Mouse (Mus musculus): ENCODE results near the gene Slc16a7. TPM values are rescaled to one million over a fixed set of nuclear protein-coding genes. Genes with fewer than 3 reads are reported as not detected.

Gene Slc16a7
- polyA plus RNA-seq, 1 experiment from 2014 or later: 12.7 TPM

DNA sequence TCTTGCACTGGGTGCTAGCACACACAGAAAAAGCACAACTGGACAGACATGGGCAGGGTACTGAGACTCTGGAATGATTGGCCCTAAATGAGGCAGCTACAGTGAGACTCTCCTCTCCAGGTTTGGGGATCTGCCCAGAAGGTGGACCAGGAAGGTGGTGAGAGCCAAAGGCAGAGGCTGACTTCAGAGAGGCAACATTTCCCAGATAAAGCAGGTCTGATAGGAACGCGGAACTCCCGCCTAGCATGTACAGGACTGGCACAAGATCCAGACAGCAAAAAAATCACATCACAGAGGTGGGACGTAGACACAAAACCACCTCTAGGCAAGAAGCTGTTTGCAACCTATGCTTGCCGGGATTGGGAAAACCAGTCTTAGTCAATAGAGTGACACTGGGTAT, 55.5 kb downstream of the Slc16a7 start:
- peaks cover 4% of the 10 kb centered on the region; the same call in 1 of the 2 replicates for H3K4me1 ChIP-seq (ENCODE audit: control insufficient read depth, insufficient read depth, low read length)
- no peak overlapping the region for H3K9ac ChIP-seq (replicated peaks; ENCODE audit: low read depth, low read length)
- no peak overlapping the region for H3K4me2 ChIP-seq (replicated peaks; ENCODE audit: low read depth, low read length)
- H3K9me3 ChIP-seq (ENCODE audit: control insufficient read depth, low read depth, low read length): no peaks in the 10 kb centered on the region
- no peaks in the 10 kb centered on the region for H3K36me3 ChIP-seq (ENCODE audit: control insufficient read depth, insufficient read depth, low read length)
- 92% methylated on average over 5 of the region's 5 CpGs for WGBS
- no peaks in the 10 kb centered on the region for H3K27me3 ChIP-seq (ENCODE audit: control insufficient read depth, insufficient read depth, low read length)
- no peak overlapping the region for H3K27ac ChIP-seq (ENCODE audit: low read length)
- H3K4me3 ChIP-seq (ENCODE audit: low read depth, low read length): no peak overlapping the region
- no peak for ATAC-seq (ENCODE audit: insufficient number of reproducible peaks, insufficient read depth, low FRiP score, low read depth)

- no peak for ATAC-seq (ENCODE audit: insufficient number of reproducible peaks, insufficient read depth, low FRiP score, low read depth)
- WGBS: 50% methylated on average over 5 of the region's 5 CpGs
- Histone ChIP-seq H3K4me3 (ENCODE audit: low read depth, low read length) (no peak overlapping the region), H3K27me3 (ENCODE audit: control insufficient read depth, insufficient read depth, low read length) (no peaks in the 10 kb centered on the region), H3K36me3 (ENCODE audit: control insufficient read depth, insufficient read depth, low read length) (no peaks in the 10 kb centered on the region), H3K4me2 (replicated peaks; ENCODE audit: low read depth, low read length) (no peak overlapping the region), H3K27ac (ENCODE audit: low read length) (peak overlapping the region; percentile 76; the same call in 1 of the 2 replicates), H3K9me3 (ENCODE audit: control insufficient read depth, low read depth, low read length) (no peaks in the 10 kb centered on the region), H3K9ac (replicated peaks; ENCODE audit: low read depth, low read length) (no peak overlapping the region), H3K4me1 (ENCODE audit: control insufficient read depth, insufficient read depth, low read length) (peaks cover 13% of the 10 kb centered on the region)
Measured at GRCm38 (mm10) chr10:125331334-125331733, 57.9 kb downstream of the Slc16a7 start.

DNA sequence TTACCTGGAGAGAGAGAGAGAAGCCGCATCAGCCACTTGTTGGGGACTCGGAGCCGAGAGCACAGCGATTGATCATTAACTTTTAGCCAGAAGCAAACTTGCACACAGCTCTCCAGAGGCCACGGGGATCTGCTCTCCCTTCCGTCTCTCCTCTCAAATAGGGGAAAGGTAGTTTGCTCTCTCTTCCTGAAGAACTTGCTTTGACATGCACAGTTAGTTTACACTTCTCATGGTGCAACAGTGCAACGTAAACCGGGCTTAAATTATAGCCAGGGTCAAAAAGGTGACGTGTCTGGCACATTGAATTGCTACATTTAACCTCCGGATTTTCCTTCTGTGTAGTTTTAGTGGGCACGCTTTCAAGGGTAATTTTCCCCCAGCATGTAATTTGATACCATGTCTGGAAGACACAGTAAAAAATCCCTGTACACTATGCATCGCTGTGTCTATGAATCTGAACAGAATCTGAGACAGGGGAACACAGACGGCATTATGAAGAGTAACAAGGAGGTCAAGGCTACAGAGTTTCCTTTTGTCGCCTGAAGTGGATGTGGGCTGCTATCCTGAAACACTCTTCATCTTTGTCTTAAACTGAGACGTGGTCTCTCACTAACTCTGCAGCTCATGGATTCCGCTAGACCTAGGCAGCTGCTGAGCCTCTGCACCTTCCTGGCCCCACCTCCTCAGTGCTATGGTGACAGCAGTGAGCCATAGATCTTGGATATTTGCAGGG, 60.8 kb downstream of the Slc16a7 start:
- Histone ChIP-seq H3K4me3 (ENCODE audit: low read depth, low read length) (peak overlapping the region; percentile 10; the same call in 1 of the 2 replicates), H3K27me3 (ENCODE audit: control insufficient read depth, insufficient read depth, low read length) (no peaks in the 10 kb centered on the region), H3K36me3 (ENCODE audit: control insufficient read depth, insufficient read depth, low read length) (no peaks in the 10 kb centered on the region), H3K9me3 (ENCODE audit: control insufficient read depth, low read depth, low read length) (no peaks in the 10 kb centered on the region), H3K27ac (ENCODE audit: low read length) (peak overlapping the region; percentile 52; the same call in 1 of the 2 replicates), H3K4me1 (ENCODE audit: control insufficient read depth, insufficient read depth, low read length) (peaks cover 13% of the 10 kb centered on the region), H3K4me2 (replicated peaks; ENCODE audit: low read depth, low read length) (peak overlapping the region; percentile 35), H3K9ac (replicated peaks; ENCODE audit: low read depth, low read length) (no peak overlapping the region)
- ATAC-seq (ENCODE audit: insufficient number of reproducible peaks, insufficient read depth, low FRiP score, low read depth): peak; percentile 74; the same call in 1 of the 2 replicates
- WGBS: 11% methylated on average over 16 of the region's 16 CpGs

- H3K4me3 ChIP-seq (ENCODE audit: low read depth, low read length): no peak overlapping the region
- peaks cover 13% of the 10 kb centered on the region for H3K4me1 ChIP-seq (ENCODE audit: control insufficient read depth, insufficient read depth, low read length)
- H3K9ac ChIP-seq (replicated peaks; ENCODE audit: low read depth, low read length): no peak overlapping the region
- H3K27ac ChIP-seq (ENCODE audit: low read length): no peak overlapping the region
- no peaks in the 10 kb centered on the region for H3K27me3 ChIP-seq (ENCODE audit: control insufficient read depth, insufficient read depth, low read length)
- ATAC-seq (ENCODE audit: insufficient number of reproducible peaks, insufficient read depth, low FRiP score, low read depth): no peak
- no peak overlapping the region for H3K4me2 ChIP-seq (replicated peaks; ENCODE audit: low read depth, low read length)
- H3K9me3 ChIP-seq (ENCODE audit: control insufficient read depth, low read depth, low read length): no peaks in the 10 kb centered on the region
- no peaks in the 10 kb centered on the region for H3K36me3 ChIP-seq (ENCODE audit: control insufficient read depth, insufficient read depth, low read length)
- WGBS: 87% methylated on average over 7 of the region's 7 CpGs
Measured at GRCm38 (mm10) chr10:125324871-125325565, 64.2 kb downstream of the Slc16a7 start.

GRCm38 (mm10) chr10:125324149-125324834, 65.0 kb downstream of the Slc16a7 start:
- no peak overlapping the region for H3K9ac ChIP-seq (replicated peaks; ENCODE audit: low read depth, low read length)
- no peaks in the 10 kb centered on the region for H3K27me3 ChIP-seq (ENCODE audit: control insufficient read depth, insufficient read depth, low read length)
- H3K4me1 ChIP-seq (ENCODE audit: control insufficient read depth, insufficient read depth, low read length): peaks cover 13% of the 10 kb centered on the region
- no peak for ATAC-seq (ENCODE audit: insufficient number of reproducible peaks, insufficient read depth, low FRiP score, low read depth)
- no peaks in the 10 kb centered on the region for H3K9me3 ChIP-seq (ENCODE audit: control insufficient read depth, low read depth, low read length)
- no peak overlapping the region for H3K4me3 ChIP-seq (ENCODE audit: low read depth, low read length)
- WGBS: 83% methylated on average over 13 of the region's 13 CpGs
- no peaks in the 10 kb centered on the region for H3K36me3 ChIP-seq (ENCODE audit: control insufficient read depth, insufficient read depth, low read length)
- no peak overlapping the region for H3K27ac ChIP-seq (ENCODE audit: low read length)
- no peak overlapping the region for H3K4me2 ChIP-seq (replicated peaks; ENCODE audit: low read depth, low read length)

DNA sequence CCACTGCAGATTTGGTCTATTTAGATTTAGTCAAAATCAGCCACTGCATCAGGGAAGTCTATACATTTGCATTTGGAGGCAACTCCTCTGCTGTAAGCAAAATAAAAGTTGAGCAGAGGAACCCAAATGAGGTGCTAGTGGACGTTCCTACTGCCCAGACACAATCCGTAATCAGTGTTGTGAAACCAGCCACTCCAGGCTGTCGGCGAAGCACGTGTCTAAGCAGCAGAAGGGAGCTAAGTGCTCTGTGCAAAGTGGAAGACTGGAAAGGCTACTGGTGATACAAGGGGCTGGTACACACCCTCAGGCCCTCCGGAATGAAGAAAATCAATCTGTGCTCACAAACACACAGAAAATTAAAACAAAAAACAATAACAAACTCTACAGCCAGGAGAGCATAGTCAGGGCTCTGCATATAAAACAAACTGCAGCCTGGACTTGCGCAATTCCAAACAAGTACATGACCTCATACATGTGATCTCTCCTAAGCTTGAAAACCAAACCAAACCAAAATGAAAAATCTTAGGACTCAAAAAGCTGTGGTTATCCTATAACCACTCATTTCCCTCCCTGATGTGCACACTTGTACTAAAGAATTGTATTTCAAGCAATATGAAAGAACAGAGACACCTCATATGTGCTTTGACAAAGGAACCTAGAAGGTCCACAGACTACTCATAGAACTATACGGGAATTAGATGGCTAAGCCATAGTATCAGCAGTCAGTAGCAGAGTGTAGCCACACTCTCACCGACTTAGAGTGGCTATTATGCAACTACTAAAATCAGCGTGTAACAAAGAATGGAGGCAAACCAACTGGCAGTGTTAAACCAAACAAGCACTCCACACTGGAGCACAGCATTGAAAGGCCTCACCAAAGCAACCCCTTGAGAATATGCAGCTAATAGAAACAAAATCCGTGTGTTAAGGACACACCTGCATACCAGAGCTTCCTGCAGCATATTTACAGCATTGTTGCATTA, 67.5 kb downstream of the Slc16a7 start:
- H3K9ac ChIP-seq (replicated peaks; ENCODE audit: low read depth, low read length): no peak overlapping the region
- H3K9me3 ChIP-seq (ENCODE audit: control insufficient read depth, low read depth, low read length): no peaks in the 10 kb centered on the region
- H3K4me3 ChIP-seq (ENCODE audit: low read depth, low read length): no peak overlapping the region
- H3K4me1 ChIP-seq (ENCODE audit: control insufficient read depth, insufficient read depth, low read length): no peaks in the 10 kb centered on the region
- H3K27ac ChIP-seq (ENCODE audit: low read length): no peak overlapping the region
- ATAC-seq (ENCODE audit: insufficient number of reproducible peaks, insufficient read depth, low FRiP score, low read depth): no peak
- WGBS: 66% methylated on average over 11 of the region's 11 CpGs
- H3K4me2 ChIP-seq (replicated peaks; ENCODE audit: low read depth, low read length): no peak overlapping the region
- H3K27me3 ChIP-seq (ENCODE audit: control insufficient read depth, insufficient read depth, low read length): no peaks in the 10 kb centered on the region
- H3K36me3 ChIP-seq (ENCODE audit: control insufficient read depth, insufficient read depth, low read length): no peaks in the 10 kb centered on the region

DNA sequence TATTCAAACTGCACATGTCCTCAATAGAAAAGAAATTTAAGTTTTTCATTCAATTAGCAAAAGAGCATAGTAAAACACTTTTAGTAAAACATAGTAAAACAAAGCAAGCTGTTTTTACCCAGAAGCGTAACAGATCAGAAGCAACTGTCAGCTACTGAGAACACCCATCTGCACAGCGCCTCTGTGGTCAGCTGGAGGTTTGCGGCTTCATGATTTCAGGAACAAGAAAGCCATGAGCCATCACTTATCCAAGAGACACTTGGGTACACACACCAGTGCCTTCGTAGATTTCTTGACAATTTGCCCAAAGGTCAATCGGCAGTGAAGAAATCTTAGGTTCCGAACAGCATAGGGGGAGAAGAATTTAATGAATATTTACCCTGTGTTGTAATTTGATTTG, 71.9 kb downstream of the Slc16a7 start:
- H3K36me3 ChIP-seq (ENCODE audit: control insufficient read depth, insufficient read depth, low read length): no peaks in the 10 kb centered on the region
- H3K27me3 ChIP-seq (ENCODE audit: control insufficient read depth, insufficient read depth, low read length): no peaks in the 10 kb centered on the region
- no peak overlapping the region for H3K27ac ChIP-seq (ENCODE audit: low read length)
- H3K4me2 ChIP-seq (replicated peaks; ENCODE audit: low read depth, low read length): no peak overlapping the region
- no peak for ATAC-seq (ENCODE audit: insufficient number of reproducible peaks, insufficient read depth, low FRiP score, low read depth)
- H3K9me3 ChIP-seq (ENCODE audit: control insufficient read depth, low read depth, low read length): no peaks in the 10 kb centered on the region
- WGBS: 33% methylated on average over 6 of the region's 6 CpGs
- no peak overlapping the region for H3K4me3 ChIP-seq (ENCODE audit: low read depth, low read length)
- H3K9ac ChIP-seq (replicated peaks; ENCODE audit: low read depth, low read length): no peak overlapping the region
- no peaks in the 10 kb centered on the region for H3K4me1 ChIP-seq (ENCODE audit: control insufficient read depth, insufficient read depth, low read length)

- H3K4me1 ChIP-seq (ENCODE audit: control insufficient read depth, insufficient read depth, low read length): no peaks in the 10 kb centered on the region
- 89% methylated on average over 2 of the region's 2 CpGs for WGBS
- no peaks in the 10 kb centered on the region for H3K36me3 ChIP-seq (ENCODE audit: control insufficient read depth, insufficient read depth, low read length)
- H3K9ac ChIP-seq (replicated peaks; ENCODE audit: low read depth, low read length): no peak overlapping the region
- H3K9me3 ChIP-seq (ENCODE audit: control insufficient read depth, low read depth, low read length): no peaks in the 10 kb centered on the region
- H3K27ac ChIP-seq (ENCODE audit: low read length): no peak overlapping the region
- no peaks in the 10 kb centered on the region for H3K27me3 ChIP-seq (ENCODE audit: control insufficient read depth, insufficient read depth, low read length)
- ATAC-seq (ENCODE audit: insufficient number of reproducible peaks, insufficient read depth, low FRiP score, low read depth): no peak
- no peak overlapping the region for H3K4me2 ChIP-seq (replicated peaks; ENCODE audit: low read depth, low read length)
- no peak overlapping the region for H3K4me3 ChIP-seq (ENCODE audit: low read depth, low read length)
Measured at GRCm38 (mm10) chr10:125310855-125311254, 78.4 kb downstream of the Slc16a7 start.
